Mouse (Mus musculus) lung, postnatal 10 days (tissue): Measurements from ENCODE around the gene Col4a5.

Experiments
- DNase-seq: peaks from one replicate; pipeline ENCODE4 v3.0.0; 2021

The Col4a5 gene

DNA sequence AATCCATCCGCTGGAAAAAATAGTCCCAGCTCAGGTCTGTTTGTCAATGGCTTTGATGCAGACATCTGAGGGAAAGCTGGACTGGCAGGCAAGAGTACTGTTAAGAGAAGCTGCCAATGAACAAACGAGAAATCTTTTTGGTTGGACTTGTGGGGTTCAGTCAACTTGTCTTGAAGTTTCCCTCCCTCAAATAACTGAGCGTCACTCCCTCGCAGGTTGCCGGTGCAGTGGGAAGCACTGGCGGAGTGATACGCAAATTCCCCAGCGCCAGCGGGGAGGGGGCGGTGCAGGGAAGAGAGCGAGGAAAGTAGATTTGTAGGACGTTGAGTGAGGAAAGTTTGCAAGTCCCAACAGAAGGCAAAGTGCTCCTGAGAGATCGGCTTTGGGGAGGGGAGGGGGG, at the start of gene Col4a5:
Gene Col4a5, plus strand, starts transcription at position 276 of the 400 bp plus-strand sequence.
- peak; percentile 76 for DNase-seq

DNA sequence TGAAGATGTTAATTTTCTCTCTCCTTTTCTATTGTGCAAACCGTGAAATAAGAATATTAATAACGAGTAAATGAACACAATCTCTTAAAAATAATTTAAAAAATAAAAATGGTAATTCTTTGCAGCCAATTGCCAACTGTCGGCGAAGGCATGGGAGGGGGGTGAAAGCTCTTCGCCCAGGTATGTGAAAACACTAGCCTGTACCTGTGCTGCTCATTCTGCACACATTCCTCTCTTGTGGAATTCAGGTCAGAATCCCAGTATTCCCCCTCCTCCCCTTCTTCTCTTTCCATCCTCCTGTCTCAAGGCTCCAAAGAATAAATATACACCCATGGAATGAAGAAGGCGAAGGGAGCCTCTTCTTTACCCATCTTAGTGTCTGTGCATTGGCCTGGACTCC, 38.4 kb upstream of the Col4a5 start:
- no peak for DNase-seq

DNA sequence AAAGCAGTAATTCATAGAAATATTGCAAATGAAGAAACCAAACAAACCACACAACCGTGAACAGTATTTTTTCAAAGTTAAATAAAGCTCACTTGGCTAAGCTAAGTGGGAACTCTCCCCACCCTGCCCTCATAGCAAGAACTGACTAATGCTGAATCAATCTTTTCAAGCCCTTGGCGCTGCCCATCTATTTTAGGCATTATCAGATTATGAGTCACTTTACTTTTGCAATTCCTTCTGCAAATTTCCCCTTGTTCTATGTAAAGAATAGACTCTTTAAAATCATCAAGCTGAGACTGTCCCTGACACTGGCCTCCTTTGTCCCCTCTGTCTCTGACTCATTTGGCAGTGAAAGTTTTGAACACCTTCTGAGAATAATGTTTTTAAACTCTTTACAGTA, 35.8 kb upstream of the Col4a5 start:
- DNase-seq, result no peak

DNA sequence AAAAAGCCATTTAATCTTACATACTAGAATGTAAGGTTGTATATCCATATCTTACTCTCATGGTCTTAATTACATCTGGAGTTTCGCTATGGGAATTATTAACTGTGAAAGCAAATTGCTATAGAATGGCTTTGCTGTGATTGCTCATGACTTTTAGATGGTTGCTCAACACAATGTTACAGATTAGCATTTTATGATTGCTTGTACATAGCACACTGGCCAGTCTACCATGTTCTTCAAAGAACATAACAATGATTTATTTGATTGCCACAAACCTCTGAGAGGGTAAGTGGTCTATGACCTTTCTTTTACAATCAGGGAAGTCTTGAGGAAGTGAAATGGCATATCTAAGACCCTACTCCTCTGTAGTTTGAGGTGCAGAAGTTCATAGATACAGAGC, 27.2 kb upstream of the Col4a5 start:
- DNase-seq, result no peak

DNA sequence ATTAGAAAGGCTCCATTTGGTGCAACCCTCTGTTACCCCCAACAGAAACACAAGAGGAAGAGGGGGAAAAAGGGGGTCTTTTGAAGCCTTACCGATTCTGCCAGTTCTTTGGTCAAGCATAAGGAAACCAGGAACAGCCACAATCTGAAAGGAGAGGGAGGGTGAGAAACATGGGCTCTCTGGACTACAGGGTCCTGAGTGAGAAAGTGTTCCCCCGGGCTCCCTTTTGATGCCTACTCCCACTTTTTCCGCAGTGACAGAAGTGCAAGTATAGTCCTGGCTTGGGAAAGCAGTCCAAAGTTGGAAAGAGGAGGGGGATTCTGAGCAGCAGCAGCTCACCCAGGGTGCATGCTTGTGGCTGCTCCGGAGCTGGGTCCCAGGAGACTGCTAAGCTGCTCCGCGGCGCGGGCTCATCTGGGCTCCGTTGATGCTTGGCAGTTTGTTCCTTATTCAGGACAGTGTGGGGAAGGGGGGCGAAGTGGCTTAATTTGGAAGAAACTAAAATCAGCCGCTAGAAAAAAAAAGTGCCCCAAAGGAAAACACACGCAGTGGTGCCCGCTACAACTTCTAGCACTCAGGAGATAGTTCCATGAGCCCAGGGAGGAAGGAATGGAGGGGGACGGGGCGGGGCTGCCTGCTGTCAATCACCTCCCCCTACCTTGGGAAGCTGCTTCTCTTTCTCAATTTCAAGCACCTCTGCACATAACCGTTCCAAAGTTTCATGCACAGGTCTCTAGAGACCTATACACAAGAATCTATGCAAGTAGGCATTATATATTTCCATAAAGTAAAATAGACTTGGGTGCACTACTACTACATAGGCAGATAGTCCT, 1.5 kb upstream of the Col4a5 start, which contains the start of gene Col4a6:
Gene Col4a6, minus strand, starts transcription at position 607 of the 833 bp plus-strand sequence.
- peak; percentile 2 for DNase-seq

DNA sequence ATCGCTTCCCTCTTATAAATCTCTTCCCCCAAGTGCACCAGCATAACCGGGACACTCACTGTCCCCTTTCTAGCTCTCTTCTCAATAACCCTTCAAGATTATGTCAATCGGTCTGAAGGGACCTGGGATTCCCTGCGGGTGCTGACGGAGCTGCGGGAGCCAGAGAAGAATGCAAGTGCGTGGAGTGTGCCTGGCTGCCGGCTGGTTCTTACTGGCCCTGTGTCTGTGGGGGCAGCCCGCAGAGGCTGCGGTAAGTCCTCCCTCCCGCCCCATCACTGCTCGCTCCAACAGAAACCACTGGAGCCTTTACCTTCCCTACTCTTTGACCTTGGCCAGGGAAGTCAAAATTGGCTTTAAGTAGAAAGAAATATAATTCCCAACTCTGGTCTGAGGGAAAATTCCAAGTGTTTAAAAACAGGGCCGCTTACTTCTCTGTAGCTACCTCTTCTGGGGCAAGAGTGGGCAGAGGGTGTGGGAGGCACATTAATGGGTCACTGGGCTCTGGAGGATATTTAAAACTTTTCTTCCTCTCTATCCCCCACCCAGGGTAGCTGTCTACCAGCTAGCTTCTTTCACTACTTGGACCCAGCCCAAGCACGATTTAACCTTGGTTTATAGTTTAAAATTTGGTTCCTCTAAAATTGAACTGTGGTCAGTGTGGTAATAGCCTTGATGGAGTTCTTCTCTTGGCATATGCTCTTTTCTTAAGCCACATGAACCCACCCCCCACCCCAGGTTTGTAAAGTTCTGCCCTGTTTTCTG, 562 bp downstream of the Col4a5 start:
- DNase-seq, result peak; percentile 3

DNA sequence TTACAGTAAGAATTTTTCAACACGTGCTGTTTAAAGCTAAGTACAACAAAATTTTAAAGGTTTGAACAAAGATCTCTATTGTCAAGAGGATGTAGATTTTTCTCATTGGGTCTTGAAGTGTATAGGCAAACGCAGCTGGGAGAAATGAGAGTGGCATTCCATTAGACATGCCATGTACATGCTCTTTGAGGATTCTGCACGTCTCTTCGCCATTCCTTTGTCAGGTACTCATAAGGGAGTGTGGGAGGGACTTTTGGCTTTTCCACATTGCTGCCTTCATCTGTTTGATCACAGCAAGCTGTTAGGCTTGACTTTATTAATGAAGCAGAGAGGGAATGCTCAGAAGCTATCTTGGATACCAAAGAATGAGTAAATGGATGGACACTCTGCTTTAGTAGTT, 19.4 kb downstream of the Col4a5 start:
- DNase-seq, result no peak

DNA sequence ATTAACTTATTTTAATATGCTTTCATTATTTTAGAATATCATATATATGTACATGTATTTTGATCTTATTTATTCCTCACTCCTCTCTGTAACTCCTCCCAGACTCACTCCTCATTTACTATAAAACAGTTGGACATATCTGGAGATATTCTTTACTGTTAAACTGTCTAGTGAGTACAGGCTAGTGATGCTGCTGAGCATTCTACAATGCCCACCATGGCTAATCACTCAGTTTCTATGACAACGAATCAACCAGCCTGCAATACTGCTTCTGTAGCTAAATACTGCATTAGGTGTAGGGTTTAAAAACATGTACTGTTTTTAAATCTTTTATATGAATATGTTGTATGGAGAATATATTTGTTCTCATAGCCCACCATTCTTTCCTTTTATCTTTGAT, 27.9 kb downstream of the Col4a5 start:
- DNase-seq, result no peak

DNA sequence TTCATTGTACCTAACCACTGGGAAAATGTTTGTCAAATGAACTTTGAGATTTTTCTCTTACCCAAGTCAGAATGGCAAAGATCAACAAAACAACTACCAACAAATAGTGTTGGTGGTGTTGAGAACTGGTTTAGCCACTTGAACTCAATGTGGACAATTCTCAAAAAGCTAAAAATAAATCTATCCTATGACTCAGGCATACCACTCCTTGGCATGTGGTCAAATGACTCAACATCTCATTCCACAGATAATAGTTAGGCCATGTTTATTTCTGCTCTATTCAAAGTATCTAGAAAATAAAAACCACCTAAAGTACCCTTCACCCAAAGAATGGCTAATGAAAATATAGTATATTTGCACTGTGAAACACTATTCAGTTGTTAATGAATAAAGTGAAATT, 58.3 kb downstream of the Col4a5 start:
- DNase-seq, result peak; percentile 4

DNA sequence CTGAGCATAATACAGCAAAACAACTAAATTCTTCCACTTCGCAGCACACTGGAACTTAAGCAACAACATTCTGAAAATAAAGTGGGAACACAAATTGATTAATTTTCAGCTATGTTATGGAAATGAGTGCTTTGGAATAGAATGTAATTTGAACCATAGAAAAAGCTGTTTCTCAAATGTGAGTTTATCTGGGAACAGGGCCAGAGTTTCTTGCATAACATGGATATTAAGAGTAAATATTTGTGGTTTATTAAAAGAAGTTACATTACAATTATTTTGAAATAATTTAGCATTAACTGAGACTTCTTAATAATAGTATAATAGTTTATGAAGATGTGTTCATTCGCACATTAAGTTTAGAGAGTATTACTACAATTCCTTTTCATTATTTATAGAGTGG, 72.3 kb downstream of the Col4a5 start:
- DNase-seq, result no peak

DNA sequence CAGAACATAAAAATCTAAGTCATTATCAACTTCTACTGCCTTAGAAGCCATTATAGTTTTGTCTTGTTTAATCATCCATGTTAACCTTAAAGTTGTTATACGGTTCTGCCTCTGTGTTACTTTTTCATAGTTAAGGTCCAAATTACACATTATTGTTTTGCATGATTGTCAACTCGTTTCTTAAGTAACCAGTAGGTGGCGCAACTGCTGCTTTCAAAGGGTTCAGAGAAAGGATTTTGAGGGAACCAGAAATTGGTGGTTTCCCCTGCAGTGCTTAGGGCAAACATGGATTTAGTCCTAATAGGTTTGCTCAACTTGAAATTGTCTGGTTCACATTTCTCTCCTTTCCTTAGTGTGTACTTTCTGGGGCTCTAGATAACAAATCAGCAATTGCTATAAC, 115.1 kb downstream of the Col4a5 start:
- peak; percentile 4 for DNase-seq

DNA sequence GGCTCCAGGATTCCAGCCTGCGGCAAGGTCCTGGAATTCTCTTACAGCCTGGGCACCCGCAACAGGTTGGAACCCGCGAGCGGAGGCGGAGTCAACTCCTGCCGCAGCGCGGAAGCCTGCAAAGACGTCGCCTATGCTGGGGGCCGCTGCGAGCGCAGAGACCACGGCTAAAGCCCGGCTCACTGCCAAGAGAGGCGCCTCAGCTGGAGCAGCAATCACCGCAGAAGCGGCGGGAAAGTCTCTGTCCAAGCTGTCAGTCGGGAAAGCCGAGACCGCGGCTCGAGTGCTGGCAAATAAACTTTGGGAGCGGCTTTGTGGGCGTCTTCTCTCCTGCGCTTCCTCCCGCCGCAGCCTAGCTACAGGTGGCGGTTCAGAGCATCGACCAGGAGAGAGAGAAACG, 246.5 kb downstream of the Col4a5 start:
- peak; percentile 9 for DNase-seq

DNA sequence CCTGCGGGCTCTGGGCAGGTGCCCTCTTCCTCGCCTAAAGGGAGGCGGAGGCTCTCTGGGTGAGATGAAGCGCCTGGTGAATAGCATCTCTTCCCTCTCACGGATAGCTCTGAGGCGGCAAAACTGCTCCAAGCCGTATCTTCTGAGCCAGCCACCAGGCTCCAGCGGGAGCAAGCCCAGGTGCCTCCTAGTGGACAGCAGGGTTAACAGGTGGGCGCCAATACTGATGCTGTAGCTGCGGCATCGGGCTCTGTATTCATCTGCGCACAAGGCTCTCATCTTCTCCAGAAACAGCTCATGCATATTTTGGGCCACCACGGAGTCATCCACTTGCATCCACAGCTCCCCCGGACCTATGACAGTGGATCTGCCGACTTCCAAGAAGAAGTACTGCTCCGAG, 248.8 kb downstream of the Col4a5 start:
- no peak for DNase-seq

DNA sequence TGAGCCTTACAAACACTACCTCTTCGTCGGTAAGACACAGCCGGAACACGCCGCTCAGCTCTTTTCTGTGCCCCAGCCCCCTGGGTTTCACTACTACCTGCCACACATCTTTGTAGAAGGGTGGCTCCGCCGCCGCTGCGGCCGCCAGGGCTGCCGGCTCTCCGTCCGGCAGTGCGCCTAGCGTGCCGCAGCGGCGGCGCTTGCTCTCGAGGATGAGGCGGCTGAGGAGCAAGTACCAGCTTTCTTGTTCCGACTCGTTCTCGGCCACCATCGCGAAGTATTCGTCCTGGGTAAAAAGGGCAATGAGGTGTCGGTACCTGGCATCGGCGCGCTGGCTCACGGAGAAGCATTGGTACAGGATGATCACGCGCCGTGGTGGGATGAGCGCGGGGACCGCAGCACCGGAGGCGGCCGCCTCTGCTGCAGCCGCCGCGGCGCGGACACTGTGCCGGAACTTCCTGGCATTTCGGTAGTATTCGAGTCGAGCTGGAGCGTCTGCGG, 249.3 kb downstream of the Col4a5 start:
- no peak for DNase-seq

DNA sequence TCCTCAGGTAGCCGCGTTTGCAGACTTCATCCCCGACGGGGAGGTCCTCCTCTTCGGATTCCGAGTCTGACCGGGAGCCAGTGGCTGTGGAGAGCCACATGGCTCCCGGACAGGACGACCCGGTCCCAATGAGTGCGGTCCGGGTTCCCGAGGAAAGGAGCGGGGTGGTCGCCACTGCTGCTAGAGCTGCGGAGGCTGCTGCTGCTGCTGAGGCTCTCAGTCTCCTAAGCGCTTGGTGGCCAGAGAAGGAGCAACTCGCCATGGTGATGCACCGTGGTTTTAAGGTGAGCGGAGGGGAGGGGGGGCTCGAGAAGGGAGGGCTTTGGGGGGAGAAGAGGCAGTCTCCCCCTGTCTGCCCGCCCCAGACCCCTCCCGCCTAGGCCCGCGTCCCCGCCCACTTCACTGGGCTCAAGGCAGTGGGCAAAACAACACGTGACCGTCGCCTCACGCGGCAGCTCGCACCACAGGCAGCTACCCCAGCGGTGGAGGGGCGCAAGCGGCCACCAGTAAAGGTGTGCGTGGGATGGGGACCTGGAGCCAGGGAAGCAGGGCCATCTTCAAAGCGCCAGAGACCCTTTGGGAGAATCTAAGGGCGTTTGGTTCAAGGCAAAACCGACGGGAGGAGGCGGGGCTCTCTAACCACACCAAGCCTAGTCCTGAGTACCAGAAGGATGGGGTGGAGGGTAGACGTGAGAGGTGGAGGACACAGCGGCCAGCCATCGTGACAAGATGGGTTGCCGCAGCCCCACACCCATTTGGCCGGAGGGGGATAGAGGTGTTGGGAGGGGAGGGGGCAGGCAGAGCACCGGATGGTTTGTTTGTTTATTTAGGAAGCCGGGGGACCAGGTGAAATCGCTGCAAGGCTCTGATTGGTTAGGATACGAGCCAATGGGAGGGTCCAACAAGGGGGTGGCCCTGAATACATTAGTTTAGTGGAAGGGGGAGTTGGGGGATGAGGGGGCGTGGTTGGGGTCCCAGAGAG, 250.0 kb downstream of the Col4a5 start, which contains the start of gene Irs4:
Gene Irs4, minus strand, starts transcription at position 327 of the 982 bp plus-strand sequence.
- DNase-seq, result no peak

DNA sequence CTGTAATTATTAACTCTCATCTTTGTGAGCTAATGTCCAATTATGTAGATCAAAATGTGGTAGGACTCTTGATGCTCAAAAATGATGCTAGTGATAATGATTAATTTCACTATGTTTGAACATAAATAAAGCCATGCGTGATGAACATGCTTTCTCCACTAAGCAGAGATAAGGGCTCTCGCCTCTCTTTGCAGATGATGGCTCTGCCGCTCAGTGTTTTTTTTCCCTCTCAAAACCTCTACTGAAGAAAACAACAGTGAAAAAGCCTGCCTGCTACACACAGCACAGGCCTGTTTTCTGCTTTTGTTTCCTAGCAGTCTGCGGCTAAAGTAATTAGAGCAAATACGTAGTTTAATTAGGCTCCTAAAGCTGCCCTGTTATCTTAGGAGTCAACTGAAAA, 254.4 kb downstream of the Col4a5 start:
- no peak for DNase-seq
